Mouse (Mus musculus): ENCODE measurements around the gene Echdc2. TPM values are rescaled to one million over a fixed set of nuclear protein-coding genes. Genes with fewer than 3 reads are reported as not detected.
"Not testable (repeated sequence)": the region's sequence is repeated elsewhere in the genome, so short reads cannot be mapped to it uniquely, and the experiment has no call there.

Echdc2 gene
- 1 to 10 TPM; 9.0 to 9.8 TPM for total RNA-seq (2021)
- long read RNA-seq, experiment 1, partial matches to known transcripts = 0 of 10 reads
- long read RNA-seq, experiment 1, other reads (novel, unspliced or antisense) = 6 of 10 reads
- long read RNA-seq, experiment 2, partial matches to known transcripts = 2 of 8 reads
- long read RNA-seq, experiment 2, other reads (novel, unspliced or antisense) = 3 of 8 reads

- peak in 1 of 2 experiments; percentile 6 for DNase-seq (ENCODE audit: low spot score in 2 of 2)
- intact Hi-C loops (cut with DNase I) = no loop called here
Observed at GRCm38 (mm10) chr4:108165152-108165895, at the start of gene Echdc2. TSS of gene Echdc2 (plus strand) at chr4:108165437.

GRCm38 (mm10) chr4:108116466-108116865 is 48.8 kb upstream of the Echdc2 start:
- intact Hi-C loops (cut with DNase I) = no loop called here
- DNase-seq (ENCODE audit: low spot score in 2 of 2) = no peak

GRCm38 (mm10) chr4:108117488-108117887 is 47.7 kb upstream of the Echdc2 start:
- DNase-seq (ENCODE audit: low spot score in 2 of 2) = peak in 1 of 2 experiments; percentile 9
- intact Hi-C loops (cut with DNase I) = no loop called here

GRCm38 (mm10) chr4:108117924-108118876 is 47.0 kb upstream of the Echdc2 start:
- intact Hi-C loops (cut with DNase I) = no loop called here
- peak; percentile 88 to 92 for DNase-seq (ENCODE audit: low spot score in 2 of 2)

GRCm38 (mm10) chr4:108124104-108124503 is 41.1 kb upstream of the Echdc2 start:
- no peak for DNase-seq (ENCODE audit: low spot score in 2 of 2)
- intact Hi-C loops (cut with DNase I) = no loop called here

- no peak for DNase-seq (ENCODE audit: low spot score in 2 of 2)
- intact Hi-C loops (cut with DNase I) = no loop called here
Observed at GRCm38 (mm10) chr4:108126260-108126659, 39.0 kb upstream of the Echdc2 start.

- intact Hi-C loops (cut with DNase I) = no loop called here
- no peak for DNase-seq (ENCODE audit: low spot score in 2 of 2)
Observed at GRCm38 (mm10) chr4:108127516-108127915, 37.7 kb upstream of the Echdc2 start.

GRCm38 (mm10) chr4:108128339-108128738 is 36.9 kb upstream of the Echdc2 start:
- intact Hi-C loops (cut with DNase I) = no loop called here
- no peak for DNase-seq (ENCODE audit: low spot score in 2 of 2)

GRCm38 (mm10) chr4:108130452-108130851 is 34.8 kb upstream of the Echdc2 start:
- DNase-seq (ENCODE audit: low spot score in 2 of 2) = no peak
- intact Hi-C loops (cut with DNase I) = no loop called here

GRCm38 (mm10) chr4:108136938-108137337 is 28.3 kb upstream of the Echdc2 start:
- DNase-seq (ENCODE audit: low spot score in 2 of 2) = no peak
- intact Hi-C loops (cut with DNase I) = no loop called here

- DNase-seq (ENCODE audit: low spot score in 2 of 2); intact Hi-C loops (cut with DNase I): not testable (repeated sequence)
Observed at GRCm38 (mm10) chr4:108143178-108143577, 22.1 kb upstream of the Echdc2 start.

- intact Hi-C loops (cut with DNase I) = no loop called here
Observed at GRCm38 (mm10) chr4:108143778-108144177, 21.5 kb upstream of the Echdc2 start.

GRCm38 (mm10) chr4:108144880-108145279 is 20.4 kb upstream of the Echdc2 start, which contains the start of gene Scp2:
TSS of gene Scp2 (minus strand) at chr4:108144998.
- intact Hi-C loops (cut with DNase I) = no loop called here
- DNase-seq (ENCODE audit: low spot score in 2 of 2) = no peak

More at GRCm38 (mm10) chr4:108143778-108144177, 21.5 kb upstream of the Echdc2 start:
- no peak for DNase-seq (ENCODE audit: low spot score in 2 of 2)

GRCm38 (mm10) chr4:108145554-108145953 is 19.7 kb upstream of the Echdc2 start:
- DNase-seq (ENCODE audit: low spot score in 2 of 2); intact Hi-C loops (cut with DNase I): not testable (repeated sequence)

- intact Hi-C loops (cut with DNase I); DNase-seq (ENCODE audit: low spot score in 2 of 2): not testable (repeated sequence)
Observed at GRCm38 (mm10) chr4:108155141-108155540, 10.1 kb upstream of the Echdc2 start.

- no peak for DNase-seq (ENCODE audit: low spot score in 2 of 2)
- intact Hi-C loops (cut with DNase I) = no loop called here
Observed at GRCm38 (mm10) chr4:108161936-108162335, 3.3 kb upstream of the Echdc2 start.

- DNase-seq (ENCODE audit: low spot score in 2 of 2) = no peak
- intact Hi-C loops (cut with DNase I) = no loop called here
Observed at GRCm38 (mm10) chr4:108163291-108163690, 1.9 kb upstream of the Echdc2 start.

- peak in 1 of 2 experiments; percentile 5 for DNase-seq (ENCODE audit: low spot score in 2 of 2)
- intact Hi-C loops (cut with DNase I) = no loop called here
Observed at GRCm38 (mm10) chr4:108166874-108167273, 1.6 kb downstream of the Echdc2 start.

- intact Hi-C loops (cut with DNase I) = no loop called here
- DNase-seq (ENCODE audit: low spot score in 2 of 2) = no peak
Observed at GRCm38 (mm10) chr4:108168056-108168455, 2.8 kb downstream of the Echdc2 start.

GRCm38 (mm10) chr4:108182278-108182677 is 17.0 kb downstream of the Echdc2 start:
- intact Hi-C loops (cut with DNase I) = no loop called here
- DNase-seq (ENCODE audit: low spot score in 2 of 2) = no peak
